Mouse (Mus musculus) macrophage (primary cell): ENCODE measurements at regions not wholly inside any gene's neighbourhood (a gene's known extent, or its start where the extent isn't known, plus 50 kb on each side); places are given as distances from the start of the nearest gene placed in this dataset.

ENCODE experiments used
- H3K27ac ChIP-seq: fragments of 350-480 bp; formaldehyde crosslinking; 2 replicates; pipeline ENCODE4 v1.9.0; 2021
- H3K36me3 ChIP-seq: fragments of 350-480 bp; formaldehyde crosslinking; 2 replicates; pipeline ENCODE4 v1.9.0; 2021; ENCODE audit errors: inconsistent target
- H3K4me3 ChIP-seq: fragments of 350-480 bp; formaldehyde crosslinking; 2 replicates; pipeline ENCODE4 v1.9.0; 2021; ENCODE audit errors: inconsistent target
- H3K79me2 ChIP-seq: fragments of 350-480 bp; formaldehyde crosslinking; 2 replicates; pipeline ENCODE4 v1.9.0; 2021; ENCODE audit errors: inconsistent target
- WGBS: methylation state at CpG from one replicate; pipeline ENCODE4 v1.1.7; 2026; ENCODE audit warnings: inconsistent platforms; ENCODE audit not compliant: missing documents; 5-methylcytosine and 5-hydroxymethylcytosine counted together

GRCm38 (mm10) chr4:131694232-131694631 lies 143.9 kb downstream of the Ptpru start:
- H3K4me3 ChIP-seq = no peak overlapping the region
- no peaks in the 10 kb centered on the region for H3K79me2 ChIP-seq
- WGBS = 26% methylated on average over 5 of the region's 5 CpGs

GRCm38 (mm10) chr4:131695941-131696912 lies 141.9 kb downstream of the Ptpru start:
- no peak overlapping the region for H3K4me3 ChIP-seq
- H3K36me3 ChIP-seq = no peaks in the 10 kb centered on the region
- H3K27ac ChIP-seq = no peak overlapping the region
- WGBS = 27% methylated on average over 26 of the region's 26 CpGs
- H3K79me2 ChIP-seq = no peaks in the 10 kb centered on the region

More at GRCm38 (mm10) chr4:131694232-131694631, 143.9 kb downstream of the Ptpru start:
- no peaks in the 10 kb centered on the region for H3K36me3 ChIP-seq
- H3K27ac ChIP-seq = no peak overlapping the region
